ENCODE assay signal across 8 mouse cellular contexts in genomic region chr9:56926387-56926786, GRCm38 (mm10). TPM values are rescaled to one million over a fixed set of nuclear protein-coding genes. Genes with fewer than 3 reads are reported as not detected.
DNase-seq lines count a peak whose midpoint lies in the region; ATAC-seq and TF ChIP-seq lines count a peak whose summit lies in the region.

No protein-coding gene starts in this region.

- H3K4me3 ChIP-seq in gastrocnemius, adult 2 months = peak overlapping the region; percentile 88
- peak overlapping the region; percentile 68 for H3K4me3 ChIP-seq in lung, embryonic 16.5 days (ENCODE audit: low read length)
- peak overlapping the region; percentile 75; the same call in 1 of the 2 replicates for H3K4me3 ChIP-seq in liver, embryonic 11.5 days (ENCODE audit: low read depth, low read length)
- H3K4me3 ChIP-seq in stomach, embryonic 16.5 days (replicated peaks; ENCODE audit: low read length) = peak overlapping the region; percentile 73

- 72% methylated on average over 10 of the region's 10 CpGs for WGBS in lung, embryonic 16.5 days
- whole genome bisulfite sequencing in liver, embryonic 11.5 days = 78% methylated on average over 10 of the region's 10 CpGs
- WGBS in stomach, embryonic 16.5 days = 74% methylated on average over 10 of the region's 10 CpGs

- H3K4me1 ChIP-seq in lung, embryonic 16.5 days (replicated peaks; ENCODE audit: control insufficient read depth, insufficient read depth, low read length) = peaks cover 47% of the 10 kb centered on the region
- H3K4me1 ChIP-seq in liver, embryonic 11.5 days (replicated peaks; ENCODE audit: control insufficient read depth, insufficient read depth, low read length) = peaks cover 22% of the 10 kb centered on the region
- peaks cover 40% of the 10 kb centered on the region for H3K4me1 ChIP-seq in stomach, embryonic 16.5 days (ENCODE audit: control insufficient read depth, insufficient read depth, low read length)

- DNase-seq in gastrocnemius, adult 2 months = no peak
- no peak for DNase-seq in gastrocnemius, adult 18-20 months (ENCODE audit: low spot score)
- no peak for DNase-seq in lung, postnatal 25 days (ENCODE audit: low spot score)
- no peak for DNase-seq in liver, embryonic 11.5 days (ENCODE audit: low spot score)
- DNase-seq in B cell, adult 2 months = no peak
- no peak for DNase-seq in layer of hippocampus, postnatal 36 days

- no peak for ATAC-seq in lung, embryonic 16.5 days (ENCODE audit: low read depth)
- no peak for ATAC-seq in liver, embryonic 11.5 days (replicated peaks; ENCODE audit: low FRiP score)
- no peak for ATAC-seq in stomach, embryonic 16.5 days (ENCODE audit: insufficient read depth, low FRiP score)

- H3K9me3 ChIP-seq in lung, embryonic 16.5 days (ENCODE audit: control insufficient read depth, low read length) = no peaks in the 10 kb centered on the region
- no peaks in the 10 kb centered on the region; the same call in 1 of the 2 replicates for H3K9me3 ChIP-seq in liver, embryonic 11.5 days (ENCODE audit: control insufficient read depth, low read length)
- H3K9me3 ChIP-seq in stomach, embryonic 16.5 days (replicated peaks; ENCODE audit: control insufficient read depth, low read length) = no peaks in the 10 kb centered on the region; the same call in 1 of the 2 replicates

- peak overlapping the region; percentile 93 for H3K27ac ChIP-seq in gastrocnemius, adult 2 months
- H3K27ac ChIP-seq in lung, embryonic 16.5 days (ENCODE audit: low read length) = peak overlapping the region; percentile 98; the same call in 1 of the 2 replicates
- no peak overlapping the region for H3K27ac ChIP-seq in liver, embryonic 11.5 days (ENCODE audit: low read depth, low read length)
- H3K27ac ChIP-seq in stomach, embryonic 16.5 days (ENCODE audit: low read length) = peak overlapping the region; percentile 97

- intact Hi-C loops in gastrocnemius, adult 2 months (cut with DNase I) = loop anchor here (5.0 kb wide), 3 partner anchors 34 to 206 kb away; partner anchors contain the start of genes Man2c1 and Sin3a

- H3K4me2 ChIP-seq in lung, embryonic 16.5 days (ENCODE audit: low read depth, low read length) = peak overlapping the region; percentile 80
- H3K4me2 ChIP-seq in liver, embryonic 11.5 days = peak overlapping the region; percentile 83
- H3K4me2 ChIP-seq in stomach, embryonic 16.5 days (ENCODE audit: low read depth, low read length) = peak overlapping the region; percentile 89

- H3K27me3 ChIP-seq in lung, embryonic 16.5 days (ENCODE audit: control insufficient read depth, insufficient read depth, low read depth, low read length) = no peaks in the 10 kb centered on the region
- H3K27me3 ChIP-seq in liver, embryonic 11.5 days (replicated peaks; ENCODE audit: control insufficient read depth, insufficient read depth, low read length) = no peaks in the 10 kb centered on the region
- no peaks in the 10 kb centered on the region; the same call in 1 of the 2 replicates for H3K27me3 ChIP-seq in stomach, embryonic 16.5 days (ENCODE audit: control insufficient read depth, insufficient read depth, low read length)

- H3K36me3 ChIP-seq in lung, embryonic 16.5 days (ENCODE audit: control insufficient read depth, insufficient read depth, low read length) = peaks cover 11% of the 10 kb centered on the region
- peaks cover 11% of the 10 kb centered on the region; the same call in 1 of the 2 replicates for H3K36me3 ChIP-seq in liver, embryonic 11.5 days (ENCODE audit: control insufficient read depth, insufficient read depth, low read length)
- peaks cover 10% of the 10 kb centered on the region for H3K36me3 ChIP-seq in stomach, embryonic 16.5 days (ENCODE audit: control insufficient read depth, insufficient read depth, low read length)

- peak overlapping the region; percentile 76 for H3K9ac ChIP-seq in lung, embryonic 16.5 days (ENCODE audit: low read length)
- no peak overlapping the region for H3K9ac ChIP-seq in liver, embryonic 11.5 days (ENCODE audit: low read depth, low read length)
- H3K9ac ChIP-seq in stomach, embryonic 16.5 days (ENCODE audit: low read length) = peak overlapping the region; percentile 84

- TF ChIP-seq CTCF in gastrocnemius, adult 2 months (IDR thresholded peaks at IDR 0.05) = no peak

RNA-seq across cellular contexts. Expression of gene Snx33, which starts 1.8 kb away (rescaled TPM):
- total RNA-seq in gastrocnemius, adult 2 months (2021) = 1 to 10 TPM; 4.3 to 4.7 TPM
- total RNA-seq in gastrocnemius, adult 18-20 months (2021) = 1 to 10 TPM; 2.1 to 3.3 TPM
- polyA plus RNA-seq in lung, embryonic 16.5 days (2015; fragmentation: Nextera tagmentation; extraction: Ambion mirVana) = 11.8 and 12.2 TPM in 2 replicates
- 3.8 and 3.9 TPM in 2 replicates for polyA plus RNA-seq in liver, embryonic 11.5 days (2014; fragmentation: Nextera tagmentation; extraction: Ambion mirVana)
- 12.9 and 13.1 TPM in 2 replicates for polyA plus RNA-seq in stomach, embryonic 16.5 days (2015; fragmentation: Nextera tagmentation; extraction: Ambion mirVana)
- 1 to 10 TPM; 9.1 to 9.2 TPM for total RNA-seq in layer of hippocampus, postnatal 36 days (2021)

RNA-seq across cellular contexts. Expression of gene Imp3, which starts 10.9 kb away (rescaled TPM):
- total RNA-seq in gastrocnemius, adult 2 months (2021) = 10 to 100 TPM; 49.1 to 51.4 TPM
- total RNA-seq in gastrocnemius, adult 18-20 months (2021) = 10 to 100 TPM; 46.7 to 51.6 TPM
- 73.3 and 80.2 TPM in 2 replicates for polyA plus RNA-seq in lung, embryonic 16.5 days (2015; fragmentation: Nextera tagmentation; extraction: Ambion mirVana)
- polyA plus RNA-seq in liver, embryonic 11.5 days (2014; fragmentation: Nextera tagmentation; extraction: Ambion mirVana) = 105 and 110 TPM in 2 replicates
- 73.9 and 80.1 TPM in 2 replicates for polyA plus RNA-seq in stomach, embryonic 16.5 days (2015; fragmentation: Nextera tagmentation; extraction: Ambion mirVana)
- 10 to 100 TPM; 54.7 to 56.3 TPM for total RNA-seq in layer of hippocampus, postnatal 36 days (2021)

RNA-seq across cellular contexts. Expression of gene Snupn, which starts 24.3 kb away (rescaled TPM):
- total RNA-seq in gastrocnemius, adult 2 months (2021) = 10 to 100 TPM in 1 of 2 experiments, 1 to 10 TPM in 1; 8.4 to 11.3 TPM
- 10 to 100 TPM; 10.8 to 11.5 TPM for total RNA-seq in gastrocnemius, adult 18-20 months (2021)
- polyA plus RNA-seq in lung, embryonic 16.5 days (2015; fragmentation: Nextera tagmentation; extraction: Ambion mirVana) = 22.0 and 23.4 TPM in 2 replicates
- 21.7 and 22.6 TPM in 2 replicates for polyA plus RNA-seq in liver, embryonic 11.5 days (2014; fragmentation: Nextera tagmentation; extraction: Ambion mirVana)
- polyA plus RNA-seq in stomach, embryonic 16.5 days (2015; fragmentation: Nextera tagmentation; extraction: Ambion mirVana) = 19.8 and 20.0 TPM in 2 replicates
- 10 to 100 TPM; 15.4 to 17.9 TPM for total RNA-seq in layer of hippocampus, postnatal 36 days (2021)
